Mouse (Mus musculus) thymus, postnatal 36 days (tissue): ENCODE data around the gene Gm10147.
"Not testable (repeated sequence)": the region's sequence is repeated elsewhere in the genome, so short reads cannot be mapped to it uniquely, and the experiment has no call there.

Source experiments
- DNase-seq, 2 experiments: peaks; one replicate each; pipeline ENCODE4 v3.0.0; 2022; ENCODE audit warnings: mixed read lengths in 2 of 2

Gm10147 gene

DNA sequence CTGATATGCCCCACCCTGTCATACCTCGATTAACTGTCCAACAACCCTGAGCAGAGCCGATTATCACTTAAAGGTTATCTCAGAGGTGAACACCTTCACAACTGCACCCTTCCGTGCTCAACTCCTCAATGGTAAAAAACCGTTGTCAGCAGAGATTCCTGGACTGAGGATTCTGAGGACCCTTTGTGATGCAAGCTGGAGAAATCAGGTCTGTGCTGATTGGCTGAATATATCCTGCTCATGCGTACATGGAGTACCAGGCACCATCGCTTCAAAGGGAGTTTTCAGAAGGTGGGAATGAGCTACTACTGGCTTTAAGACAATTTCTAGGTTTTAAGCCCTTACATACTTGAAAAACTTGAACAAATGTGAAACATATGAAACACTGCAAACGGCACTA, at the start of gene Gm10147:
Gm10147 (minus strand) TSS at position 101 of the 400 bp plus-strand sequence.
- DNase-seq = not testable (repeated sequence)
